Mouse (Mus musculus) testis, adult 2 months (tissue): ENCODE measurements around the gene Trim31.

Experiments
- CTCF ChIP-seq: fragments of 200-500 bp; IDR thresholded peaks from 2 replicates; pipeline ENCODE4 v1.5.1; 2012; ENCODE audit warnings: low read depth, mild to moderate bottlenecking, inconsistent platforms, low read length, moderate library complexity; ENCODE audit not compliant: control insufficient read depth, insufficient read depth, insufficient replicate concordance
- POLR2A ChIP-seq: fragments of 200-500 bp; IDR thresholded peaks from 2 replicates; pipeline ENCODE4 v1.6.1; 2012; ENCODE audit warnings: low read depth, mild to moderate bottlenecking, inconsistent platforms, low read length, moderate library complexity; ENCODE audit not compliant: control insufficient read depth

- TF ChIP-seq POLR2A (no peak), CTCF (no peak)
These were observed 22.3 kb downstream of the Trim31 start for GRCm38 (mm10) chr17:36920239-36920638.
